Mouse (Mus musculus): ENCODE measurements at regions not wholly inside any gene's neighbourhood (a gene's known extent, or its start where the extent isn't known, plus 50 kb on each side); places are given as distances from the start of the nearest gene placed in this dataset.

DNA sequence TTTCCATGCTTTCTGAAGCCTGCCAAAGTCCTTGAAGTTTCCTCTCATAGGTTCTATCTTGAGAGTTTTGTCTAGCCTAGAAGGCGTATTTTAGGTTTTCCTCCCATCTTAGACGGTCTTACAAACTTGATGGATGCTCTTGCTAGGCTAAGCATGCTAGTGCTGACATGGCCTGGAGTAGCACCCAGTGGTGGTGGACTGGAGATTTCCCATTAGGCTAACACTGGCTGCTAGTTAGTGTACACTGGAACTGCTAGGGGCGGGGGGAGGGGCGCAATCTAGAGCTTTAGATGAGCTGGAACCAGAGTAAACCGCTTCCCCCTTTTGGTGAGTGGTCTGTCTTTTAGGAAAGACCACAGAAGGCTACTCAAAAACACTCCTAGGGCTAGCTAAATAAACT lies 51.7 kb upstream of the Gm11983 start:
- H3K36me3 ChIP-seq, result no peaks in the 10 kb centered on the region
- no peaks in the 10 kb centered on the region for H3K4me1 ChIP-seq
- H3K27me3 ChIP-seq (ENCODE audit: insufficient read depth, poor library complexity, severe bottlenecking), result no peaks in the 10 kb centered on the region
- 83% methylated on average over 5 of the region's 5 CpGs for WGBS
- no peak overlapping the region for H3K27ac ChIP-seq
- H3K9me3 ChIP-seq, result no peaks in the 10 kb centered on the region
- no peak for DNase-seq (ENCODE audit: low spot score)
- no peak overlapping the region for H3K4me3 ChIP-seq

Data from heart, embryonic 10.5 days (tissue).